Mouse (Mus musculus) heart, embryonic 14.5 days (tissue): ENCODE measurements around the gene Syne2. TPM values are rescaled to one million over a fixed set of nuclear protein-coding genes. Genes with fewer than 3 reads are reported as not detected.

Experiments
- ATAC-seq: fragments of 200-750 bp; cut with Nextera tagmentation; 2 replicates; pipeline ENCODE4 v1.8.0; 2017; ENCODE audit warnings: low read depth, moderate TSS enrichment; ENCODE audit not compliant: insufficient number of reproducible peaks, insufficient read depth, low FRiP score
- H3K27ac ChIP-seq, 2 experiments: fragments of 200-500 bp in 1 of 2; fragments of 300-500 bp in 1 of 2; sonication (generic) in 1 of 2; replicated peaks in 1 of 2; 2 replicates each; pipeline ENCODE4 v1.5.1; 2012 to 2014; ENCODE audit warnings: low read depth in 2 of 2, low read length in 2 of 2, control low read depth in 1 of 2, mild to moderate bottlenecking in 1 of 2, mixed read lengths in 1 of 2; ENCODE audit not compliant: control insufficient read depth in 1 of 2, insufficient read depth in 1 of 2
- H3K27me3 ChIP-seq: fragments of 300-500 bp; sonication (generic); 2 replicates; pipeline ENCODE4 v1.6.1; 2014; ENCODE audit warnings: mild to moderate bottlenecking, low read length, control low read depth; ENCODE audit not compliant: control insufficient read depth, insufficient read depth
- H3K36me3 ChIP-seq: fragments of 300-500 bp; sonication (generic); 2 replicates; pipeline ENCODE4 v1.6.1; 2014; ENCODE audit warnings: mild to moderate bottlenecking, control low read depth, low read length, mixed read lengths; ENCODE audit not compliant: control insufficient read depth, insufficient read depth
- H3K4me1 ChIP-seq, 2 experiments: fragments of 200-500 bp in 1 of 2; fragments of 300-500 bp in 1 of 2; sonication (generic) in 1 of 2; 2 replicates each; pipeline ENCODE4 v1.6.1; 2012 to 2014; ENCODE audit warnings: low read length in 2 of 2, control low read depth in 1 of 2, mixed read lengths in 1 of 2; ENCODE audit not compliant: control insufficient read depth in 2 of 2, insufficient read depth in 2 of 2
- H3K4me2 ChIP-seq: fragments of 300-500 bp; sonication (generic); 2 replicates; pipeline ENCODE4 v1.6.1; 2014; ENCODE audit warnings: mild to moderate bottlenecking, low read length
- H3K4me3 ChIP-seq, 2 experiments: fragments of 200-500 bp in 1 of 2; fragments of 300-500 bp in 1 of 2; sonication (generic) in 1 of 2; 2 replicates each; pipeline ENCODE4 v1.5.1; 2012 to 2014; ENCODE audit warnings: low read length in 2 of 2, mild to moderate bottlenecking in 2 of 2, control low read depth in 1 of 2, low read depth in 1 of 2, moderate library complexity in 1 of 2; ENCODE audit not compliant: control insufficient read depth in 1 of 2, insufficient read depth in 1 of 2
- H3K9ac ChIP-seq: fragments of 300-500 bp; sonication (generic); 2 replicates; pipeline ENCODE4 v1.6.1; 2014; ENCODE audit warnings: mild to moderate bottlenecking, low read length
- H3K9me3 ChIP-seq: fragments of 300-500 bp; sonication (generic); 2 replicates; pipeline ENCODE4 v1.6.1; 2016; ENCODE audit warnings: low read length, control low read depth; ENCODE audit not compliant: control insufficient read depth
- WGBS: fragments of 180-500 bp; shearing (Covaris S2); extraction: QIAGEN DNeasy Blood & Tissue Kit; methylation state at CpG from one replicate; pipeline ENCODE4 v1.1.7; 2014; 5-methylcytosine and 5-hydroxymethylcytosine counted together
- polyA plus RNA-seq: library from polyadenylated mRNA; unstranded; fragments of >200 nt; fragmentation: Nextera tagmentation; extraction: Ambion mirVana; gene quantifications from 2 replicates; pipeline ENCODE4 v1.2.1, GENCODE M21; 2014

Gene Syne2
- polyA plus RNA-seq, 1 experiment from 2014 or later: 55.9 TPM

- Histone ChIP-seq H3K4me1 (no peaks in the 10 kb centered on the region), H3K36me3 (peaks cover 64% of the 10 kb centered on the region), H3K4me3 (no peak overlapping the region), H3K9me3 (no peaks in the 10 kb centered on the region; the same call in 1 of the 2 replicates), H3K4me2 (no peak overlapping the region), H3K9ac (no peak overlapping the region), H3K27me3 (no peaks in the 10 kb centered on the region), H3K27ac (no peak overlapping the region)
- ATAC-seq: no peak
- WGBS: 91% methylated on average over 5 of the region's 5 CpGs
Measured at GRCm38 (mm10) chr12:75891206-75891605, 73.3 kb downstream of the Syne2 start.

DNA sequence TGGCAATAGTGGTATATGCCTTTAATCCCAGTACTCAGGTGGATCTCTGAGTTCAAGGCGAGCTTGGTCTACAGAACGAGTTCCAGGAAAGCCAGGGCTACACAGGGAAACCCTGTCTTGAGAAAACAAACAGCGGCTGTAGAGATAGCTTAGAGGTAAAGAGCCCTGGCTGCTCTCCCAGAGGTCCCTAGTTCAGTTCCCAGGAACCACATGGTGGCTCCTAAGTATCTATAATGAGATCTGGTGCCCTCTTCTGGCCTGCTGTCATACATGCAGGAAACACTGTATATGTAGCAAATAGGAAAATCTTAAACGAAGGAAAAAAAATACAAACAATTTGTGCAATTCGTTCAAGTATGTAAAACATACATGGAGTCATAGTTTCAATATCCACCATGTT, 75.5 kb downstream of the Syne2 start:
- ATAC-seq: no peak
- H3K4me1 ChIP-seq: peaks cover 0 to 2% of the 10 kb centered on the region in 2 experiments; a peak in 2 of 4 replicates
- H3K9me3 ChIP-seq: no peaks in the 10 kb centered on the region; the same call in 1 of the 2 replicates
- H3K27ac ChIP-seq: no peak overlapping the region
- no peak overlapping the region for H3K4me2 ChIP-seq
- no peak overlapping the region for H3K4me3 ChIP-seq
- no peaks in the 10 kb centered on the region for H3K27me3 ChIP-seq
- WGBS: 80% methylated on average over 5 of the region's 5 CpGs
- H3K9ac ChIP-seq: no peak overlapping the region
- H3K36me3 ChIP-seq: peaks cover 70% of the 10 kb centered on the region

- 82% methylated on average over 9 of the region's 9 CpGs for WGBS
- ATAC-seq: no peak
- Histone ChIP-seq H3K27me3 (no peaks in the 10 kb centered on the region), H3K4me2 (no peak overlapping the region), H3K9ac (no peak overlapping the region), H3K4me3 (no peak overlapping the region), H3K27ac (no peak overlapping the region), H3K36me3 (peaks cover 70% of the 10 kb centered on the region), H3K4me1 (peaks cover 0 to 2% of the 10 kb centered on the region in 2 experiments; a peak in 2 of 4 replicates), H3K9me3 (no peaks in the 10 kb centered on the region; the same call in 1 of the 2 replicates)
Measured at GRCm38 (mm10) chr12:75894316-75894997, 76.5 kb downstream of the Syne2 start.

DNA sequence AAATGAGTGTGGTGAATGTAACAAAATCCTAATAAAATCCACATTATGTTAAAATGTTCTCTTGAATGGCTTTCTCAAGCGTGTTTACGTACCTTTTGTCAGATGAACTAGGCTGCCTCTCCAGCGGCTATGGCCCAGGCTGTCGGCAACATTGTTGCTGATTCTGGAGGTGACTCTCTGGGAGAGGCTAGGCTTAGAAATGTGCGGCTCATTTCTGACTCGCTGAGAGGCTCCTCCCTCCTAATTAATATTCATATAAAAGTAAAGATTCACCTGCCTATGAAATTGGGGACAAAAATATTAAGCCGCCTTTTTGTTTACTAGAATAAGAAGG, 77.0 kb downstream of the Syne2 start:
- Histone ChIP-seq H3K36me3 (peaks cover 74% of the 10 kb centered on the region), H3K9me3 (no peaks in the 10 kb centered on the region; the same call in 1 of the 2 replicates), H3K27me3 (no peaks in the 10 kb centered on the region), H3K4me3 (no peak overlapping the region), H3K4me1 (peaks cover 0 to 2% of the 10 kb centered on the region in 2 experiments; a peak in 2 of 4 replicates), H3K27ac (no peak overlapping the region), H3K9ac (no peak overlapping the region), H3K4me2 (no peak overlapping the region)
- no peak for ATAC-seq
- WGBS: 76% methylated on average over 7 of the region's 7 CpGs

DNA sequence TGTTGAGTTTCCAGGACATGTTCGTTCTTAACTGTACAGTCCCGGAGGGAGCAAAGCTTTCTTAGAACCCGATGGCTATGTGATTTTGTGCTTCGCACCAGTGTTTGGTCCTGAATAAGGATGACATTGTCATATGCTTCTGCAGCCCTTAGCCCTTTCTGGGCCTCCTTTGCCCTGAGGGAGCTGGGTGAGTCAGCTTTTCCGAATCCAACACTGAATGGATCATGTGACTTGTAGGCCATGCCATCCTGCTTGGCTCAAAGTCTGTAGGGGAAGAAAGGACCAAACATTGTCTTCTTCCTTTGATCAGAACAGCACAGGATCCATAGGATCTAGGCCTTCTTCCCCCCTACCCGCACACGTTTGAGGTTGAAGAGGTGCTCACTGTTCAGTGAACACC, 79.9 kb downstream of the Syne2 start:
- H3K36me3 ChIP-seq: peaks cover 69% of the 10 kb centered on the region
- no peak overlapping the region for H3K4me2 ChIP-seq
- no peak overlapping the region for H3K27ac ChIP-seq
- no peak overlapping the region for H3K9ac ChIP-seq
- no peaks in the 10 kb centered on the region for H3K27me3 ChIP-seq
- no peaks in the 10 kb centered on the region; the same call in 1 of the 2 replicates for H3K9me3 ChIP-seq
- no peak overlapping the region for H3K4me3 ChIP-seq
- 77% methylated on average over 7 of the region's 7 CpGs for WGBS
- peaks cover 0 to 2% of the 10 kb centered on the region in 2 experiments; a peak in 2 of 4 replicates for H3K4me1 ChIP-seq
- no peak for ATAC-seq

DNA sequence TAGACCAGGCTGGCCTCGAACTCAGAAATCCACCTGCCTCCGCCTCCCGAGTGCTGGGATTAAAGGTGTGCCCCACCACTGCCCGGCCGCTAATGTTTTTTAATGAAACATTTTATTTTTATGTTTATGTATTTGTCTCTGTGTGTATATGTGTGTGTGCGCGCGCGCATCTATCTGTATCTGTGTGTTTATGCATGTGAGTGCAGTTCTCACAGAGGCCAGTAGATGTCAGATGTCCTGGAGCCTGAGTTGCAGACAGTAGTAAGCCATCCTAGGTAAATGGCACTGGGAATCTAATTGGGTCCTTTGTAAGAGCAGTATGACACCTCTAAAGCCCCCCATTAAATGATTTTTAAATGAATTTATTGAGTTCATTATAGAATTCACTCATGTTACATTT, 83.8 kb downstream of the Syne2 start:
- H3K27me3 ChIP-seq: no peaks in the 10 kb centered on the region
- H3K9ac ChIP-seq: no peak overlapping the region
- no peak overlapping the region for H3K4me2 ChIP-seq
- ATAC-seq: no peak
- no peak overlapping the region for H3K4me3 ChIP-seq
- H3K36me3 ChIP-seq: peaks cover 66% of the 10 kb centered on the region
- H3K9me3 ChIP-seq: no peaks in the 10 kb centered on the region
- WGBS: 98% methylated on average over 9 of the region's 9 CpGs
- H3K27ac ChIP-seq: no peak overlapping the region
- peaks cover 0 to 2% of the 10 kb centered on the region in 2 experiments; a peak in 2 of 4 replicates for H3K4me1 ChIP-seq

GRCm38 (mm10) chr12:75904068-75904467, 86.1 kb downstream of the Syne2 start:
- peaks cover 63% of the 10 kb centered on the region for H3K36me3 ChIP-seq
- no peaks in the 10 kb centered on the region for H3K27me3 ChIP-seq
- no peak overlapping the region for H3K4me3 ChIP-seq
- no peaks in the 10 kb centered on the region for H3K4me1 ChIP-seq
- H3K9ac ChIP-seq: no peak overlapping the region
- ATAC-seq: no peak
- no peak overlapping the region for H3K27ac ChIP-seq
- WGBS: 88% methylated on average over 11 of the region's 11 CpGs
- no peak overlapping the region for H3K4me2 ChIP-seq
- no peaks in the 10 kb centered on the region for H3K9me3 ChIP-seq

DNA sequence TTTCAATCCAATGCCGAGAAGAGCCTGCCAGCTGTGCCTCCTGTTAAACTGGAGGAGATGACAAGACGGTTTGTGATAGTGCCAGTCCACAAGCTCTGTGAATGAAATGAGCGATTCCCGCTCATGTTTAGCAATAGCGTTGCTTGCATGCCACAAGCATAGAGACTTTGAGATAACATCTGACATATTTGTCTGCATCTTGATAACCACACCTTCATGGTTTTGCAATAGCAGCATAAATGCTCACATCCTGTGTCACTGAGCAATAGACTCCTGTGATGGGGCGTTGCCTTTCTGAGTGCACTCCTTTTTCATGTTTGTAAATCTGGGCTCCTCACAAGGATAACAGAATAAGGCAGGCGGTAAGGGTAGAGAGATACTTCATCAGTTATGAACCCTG, 87.4 kb downstream of the Syne2 start:
- Histone ChIP-seq H3K9me3 (no peaks in the 10 kb centered on the region), H3K27me3 (no peaks in the 10 kb centered on the region), H3K9ac (no peak overlapping the region), H3K4me2 (no peak overlapping the region), H3K36me3 (peaks cover 64% of the 10 kb centered on the region), H3K27ac (no peak overlapping the region), H3K4me1 (no peaks in the 10 kb centered on the region), H3K4me3 (no peak overlapping the region)
- ATAC-seq: no peak
- 92% methylated on average over 7 of the region's 7 CpGs for WGBS
